Mouse (Mus musculus) embryonic fibroblast, embryonic 13.5 days (primary cell): ENCODE data around the gene Kdsr.

ENCODE experiments used
- CTCF ChIP-seq: IDR thresholded peaks from 2 replicates; pipeline ENCODE4 v1.5.1; 2011; ENCODE audit warnings: mild to moderate bottlenecking, control low read depth, low read length, moderate library complexity, borderline replicate concordance; ENCODE audit not compliant: insufficient read depth
- POLR2A ChIP-seq: IDR thresholded peaks from 2 replicates; pipeline ENCODE4 v1.6.1; 2011; ENCODE audit warnings: low read depth, mild to moderate bottlenecking, control low read depth, low read length, moderate library complexity

- no peak for TF ChIP-seq CTCF
- TF ChIP-seq POLR2A: no peak
Measured at GRCm38 (mm10) chr1:106774896-106775295, 15.4 kb upstream of the Kdsr start.
